Mouse (Mus musculus) spleen, postnatal 14 days (tissue): ENCODE measurements around the gene Ms4a10.

Experiments
- DNase-seq, 2 experiments: peaks; one replicate each; pipeline ENCODE4 v3.0.0; 2021 to 2022; ENCODE audit warnings: low spot score in 2 of 2

Gene Ms4a10

GRCm38 (mm10) chr19:10959085-10959977 lies 15.1 kb downstream of the Ms4a10 start:
- peak in 1 of 2 experiments; percentile 29 for DNase-seq

- no peak for DNase-seq
Observed at GRCm38 (mm10) chr19:10952021-10952939, 22.2 kb downstream of the Ms4a10 start.

DNA sequence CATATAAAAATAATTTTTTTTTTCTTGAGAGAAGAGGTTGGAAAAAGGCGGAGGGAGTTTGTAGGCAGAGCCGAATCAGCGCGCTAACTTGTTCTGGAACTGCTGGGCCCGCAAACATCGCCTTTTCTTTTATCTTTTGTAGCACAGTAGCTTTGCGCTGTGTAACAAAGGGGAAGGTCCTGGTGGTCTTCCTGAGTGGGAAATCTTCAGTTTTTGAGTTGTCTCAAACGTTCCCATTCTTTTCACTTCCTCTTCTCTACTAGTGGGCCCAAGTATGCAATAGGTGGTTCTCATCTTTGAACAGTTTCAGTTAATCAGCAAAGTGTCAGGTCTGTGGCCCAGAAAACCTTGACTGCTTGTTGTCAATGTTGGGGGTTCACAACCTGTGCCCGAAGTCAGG lies 24.9 kb downstream of the Ms4a10 start:
- no peak for DNase-seq

- DNase-seq: peak; percentile 81 to 93
Observed at GRCm38 (mm10) chr19:10949112-10949511, 25.4 kb downstream of the Ms4a10 start, which contains the start of gene Ccdc86. Gene Ccdc86, minus strand, starts transcription at chr19:10949266.

GRCm38 (mm10) chr19:10948416-10948815 lies 26.1 kb downstream of the Ms4a10 start:
- DNase-seq: no peak

DNA sequence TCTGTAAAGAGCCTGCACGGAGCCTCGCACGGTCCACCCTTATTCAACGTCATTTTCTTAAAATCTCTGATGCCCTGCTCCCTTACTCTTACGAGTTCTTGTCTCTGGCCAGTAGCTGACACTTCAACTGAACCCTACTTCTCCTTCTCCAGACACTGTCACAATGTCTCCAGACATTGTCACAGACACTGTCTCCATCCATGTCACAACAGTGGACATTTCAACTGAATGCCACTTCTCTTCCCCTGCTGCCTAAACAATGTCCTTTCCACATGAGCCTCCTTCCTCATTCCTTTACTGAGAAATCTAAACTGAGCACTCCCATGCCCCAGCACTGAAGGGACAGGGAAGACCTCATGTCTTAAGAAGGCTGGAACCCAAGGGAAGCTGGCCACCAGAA lies 27.3 kb downstream of the Ms4a10 start:
- no peak for DNase-seq

GRCm38 (mm10) chr19:10946506-10946905 lies 28.0 kb downstream of the Ms4a10 start:
- no peak for DNase-seq

DNA sequence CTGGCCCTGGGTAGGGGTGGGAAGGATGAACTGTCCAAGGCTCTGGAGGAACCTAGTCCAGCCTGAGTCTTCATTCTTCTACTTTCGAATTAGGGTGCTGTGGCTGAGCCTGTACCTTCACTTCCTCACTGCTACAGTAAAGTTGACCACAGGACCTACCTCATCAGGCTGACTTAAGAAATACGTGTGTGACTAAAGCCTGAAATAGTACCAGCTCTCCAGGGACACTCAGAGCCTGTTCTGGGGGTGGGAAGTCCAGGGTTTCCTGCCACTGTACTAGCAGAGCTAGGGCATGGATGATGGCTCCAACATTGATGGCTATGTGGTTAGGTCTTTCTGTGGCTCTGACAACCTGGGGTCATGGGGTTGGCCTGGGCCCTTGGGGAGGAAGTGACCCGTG lies 30.5 kb downstream of the Ms4a10 start:
- DNase-seq: no peak

- no peak for DNase-seq
Observed at GRCm38 (mm10) chr19:10940801-10941457, 33.5 kb downstream of the Ms4a10 start.

DNA sequence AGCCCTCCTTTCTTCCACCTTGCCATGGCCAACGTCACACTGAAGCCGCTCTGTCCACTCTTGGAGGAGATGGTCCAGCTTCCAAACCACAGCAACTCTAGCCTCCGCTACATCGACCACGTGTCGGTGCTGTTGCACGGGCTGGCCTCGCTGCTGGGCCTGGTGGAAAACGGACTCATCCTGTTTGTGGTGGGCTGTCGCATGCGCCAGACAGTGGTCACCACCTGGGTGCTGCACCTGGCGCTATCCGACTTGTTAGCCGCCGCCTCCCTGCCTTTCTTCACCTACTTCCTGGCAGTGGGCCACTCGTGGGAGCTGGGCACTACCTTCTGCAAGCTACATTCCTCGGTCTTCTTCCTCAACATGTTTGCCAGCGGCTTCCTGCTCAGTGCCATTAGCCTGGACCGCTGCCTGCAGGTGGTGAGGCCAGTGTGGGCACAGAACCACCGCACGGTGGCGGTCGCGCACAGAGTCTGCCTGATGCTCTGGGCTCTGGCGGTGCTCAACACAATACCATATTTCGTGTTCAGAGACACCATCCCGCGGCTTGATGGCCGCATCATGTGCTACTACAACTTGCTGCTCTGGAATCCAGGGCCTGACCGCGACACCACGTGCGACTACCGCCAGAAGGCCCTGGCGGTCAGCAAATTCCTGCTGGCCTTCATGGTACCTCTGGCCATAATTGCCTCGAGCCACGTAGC lies 34.2 kb downstream of the Ms4a10 start:
- DNase-seq: peak; percentile 21 to 50

DNA sequence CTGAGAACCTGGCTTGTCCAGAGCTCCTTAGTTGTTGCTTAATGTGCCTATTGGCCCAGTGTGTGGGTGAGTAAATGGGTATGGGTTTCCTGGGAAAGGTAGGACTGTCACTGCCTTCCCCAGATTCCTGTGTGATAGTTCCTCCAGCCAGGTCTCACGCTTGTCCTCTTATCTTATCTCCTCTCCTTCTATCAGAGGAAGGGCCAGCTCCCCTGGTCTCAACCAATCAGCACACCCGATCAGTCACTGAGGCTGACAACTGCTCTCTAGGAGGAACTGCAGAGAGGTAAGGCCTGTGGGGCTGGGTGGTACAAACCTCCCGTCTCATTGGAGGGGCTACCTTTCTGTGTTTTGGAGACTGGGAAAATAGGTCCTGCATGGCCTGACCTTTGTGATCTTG lies 35.7 kb downstream of the Ms4a10 start:
- no peak for DNase-seq

- DNase-seq: no peak
Observed at GRCm38 (mm10) chr19:10937110-10937563, 37.3 kb downstream of the Ms4a10 start, which contains the start of gene Ptgdr2. Gene Ptgdr2, plus strand, starts transcription at chr19:10937160.

DNA sequence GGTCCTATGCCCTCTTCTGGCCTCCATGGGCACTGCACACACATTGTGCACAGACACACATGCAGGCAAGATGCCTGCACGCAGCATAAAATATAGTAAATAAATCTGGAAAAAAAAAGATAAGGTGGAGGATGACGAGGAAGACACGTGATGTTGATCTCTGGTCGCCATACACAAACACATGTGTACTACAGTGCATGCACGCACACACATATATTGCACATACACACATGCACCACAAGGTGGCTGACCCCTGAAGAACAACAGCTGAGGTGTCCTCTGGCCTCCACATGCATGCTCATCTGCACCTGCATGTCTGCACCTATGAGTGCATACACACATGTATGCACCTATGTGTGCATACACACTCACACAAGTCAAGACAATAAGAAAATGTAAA lies 38.4 kb downstream of the Ms4a10 start:
- no peak for DNase-seq

DNA sequence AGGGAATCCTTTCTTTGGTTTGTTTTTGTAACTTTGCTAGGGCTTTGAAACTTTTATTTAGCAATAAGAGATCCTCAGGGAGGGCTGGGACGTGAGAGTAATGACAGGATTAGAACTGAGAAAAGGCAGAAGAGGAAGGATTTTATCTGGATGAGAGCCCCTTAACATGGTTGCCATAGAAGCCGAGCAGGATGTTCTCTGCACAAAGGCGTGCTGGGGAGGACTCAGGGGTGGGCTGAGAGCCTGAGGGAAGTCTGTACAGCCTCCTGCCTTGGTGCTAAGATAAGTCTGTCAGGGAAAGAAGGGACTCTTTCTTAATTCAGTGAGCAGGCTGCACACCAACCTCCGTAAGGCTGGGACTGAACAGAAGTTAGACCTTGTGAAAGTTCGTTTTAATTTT lies 39.4 kb downstream of the Ms4a10 start:
- no peak for DNase-seq

DNA sequence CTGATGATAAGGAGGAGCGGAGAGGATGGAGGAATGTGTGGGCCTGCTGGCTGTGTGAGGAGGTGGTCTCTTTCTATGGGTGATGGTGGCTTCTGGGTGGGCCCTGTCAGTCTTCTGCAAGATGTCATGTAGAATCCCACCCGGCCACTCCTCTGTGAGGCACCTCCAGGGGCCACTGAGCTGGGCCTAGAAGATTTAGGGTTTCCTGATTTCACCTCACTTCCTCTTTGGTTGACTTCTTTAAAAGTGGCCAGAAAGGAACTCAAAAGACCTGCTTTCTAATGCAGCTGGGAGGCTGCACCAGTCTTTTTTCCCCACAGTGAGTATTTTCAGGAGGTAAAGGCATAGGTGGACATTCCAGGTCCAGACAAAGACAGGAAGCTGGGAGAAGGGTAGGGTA lies 43.8 kb downstream of the Ms4a10 start:
- DNase-seq: no peak

GRCm38 (mm10) chr19:10926666-10927065 lies 47.8 kb downstream of the Ms4a10 start:
- DNase-seq: no peak

DNA sequence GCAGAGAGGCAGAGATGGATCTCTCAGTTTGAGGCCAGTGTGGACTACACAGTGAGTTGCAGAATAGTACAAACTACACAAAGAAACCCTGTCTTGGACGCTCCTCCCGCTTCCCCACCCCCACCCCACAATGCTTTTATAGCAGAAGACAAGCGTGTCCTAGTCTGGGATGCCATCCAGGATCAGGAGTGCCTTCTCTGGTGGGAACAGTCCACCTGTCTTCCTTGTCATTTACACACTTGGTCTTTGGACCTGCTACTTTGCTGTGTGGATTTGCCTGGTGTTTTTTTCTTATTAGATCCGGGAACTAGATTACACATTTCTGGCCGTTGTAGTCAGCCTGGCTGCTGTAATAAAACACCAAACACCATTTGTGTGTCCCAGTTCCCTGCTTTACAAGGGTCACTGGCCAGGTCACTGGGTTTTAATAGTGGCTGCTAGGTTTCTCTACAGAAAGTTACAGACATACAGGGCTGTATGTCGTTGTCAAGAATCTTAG lies 48.3 kb downstream of the Ms4a10 start:
- no peak for DNase-seq

GRCm38 (mm10) chr19:10924220-10924619 lies 50.2 kb downstream of the Ms4a10 start:
- DNase-seq: no peak

DNA sequence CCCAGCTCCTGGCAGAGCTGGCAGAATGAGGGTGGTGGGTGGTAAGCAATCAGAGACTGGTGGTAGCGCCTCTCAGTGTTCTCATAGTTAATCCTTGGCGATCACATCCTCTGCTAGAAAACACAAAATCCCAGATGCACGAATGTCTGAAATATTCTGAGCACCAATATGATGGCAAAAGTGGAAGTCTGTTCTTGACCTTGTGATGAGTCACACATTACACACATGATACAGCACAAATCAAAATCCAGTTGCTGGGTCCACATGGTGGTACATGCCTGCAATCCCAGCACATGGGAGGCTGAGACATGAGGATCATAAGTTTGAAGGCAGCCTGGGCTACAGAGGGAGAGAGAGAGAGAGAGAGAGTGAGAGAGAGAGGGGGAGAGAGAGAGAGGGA lies 53.4 kb downstream of the Ms4a10 start:
- DNase-seq: no peak

GRCm38 (mm10) chr19:10920532-10920931 lies 53.9 kb downstream of the Ms4a10 start, which contains the start of gene Zp1:
Gene Zp1, minus strand, starts transcription at chr19:10920632.
- DNase-seq: no peak
